Mouse (Mus musculus): ENCODE measurements around the gene Zfp207.
"Not testable (repeated sequence)": the region's sequence is repeated elsewhere in the genome, so short reads cannot be mapped to it uniquely, and the experiment has no call there.

Zfp207 gene

GRCm38 (mm10) chr11:80426029-80426813 lies 43.1 kb downstream of the Zfp207 start:
- not testable (repeated sequence) for DNase-seq (ENCODE audit: low read depth, low spot score); H3K36me3 ChIP-seq (ENCODE audit: control insufficient read depth, insufficient read depth, low read length, poor library complexity, severe bottlenecking)

GRCm38 (mm10) chr11:80428381-80429008 lies 45.4 kb downstream of the Zfp207 start, which contains the start of gene Psmd11:
Psmd11 (plus strand) TSS chr11:80428615.
- DNase-seq (ENCODE audit: low read depth, low spot score), result peak; percentile 97
- no peaks in the 10 kb centered on the region for H3K27me3 ChIP-seq (ENCODE audit: control insufficient read depth, insufficient read depth, low read length, poor library complexity, severe bottlenecking)
- peaks cover 2% of the 10 kb centered on the region; the same call in 1 of the 2 replicates for H3K36me3 ChIP-seq (ENCODE audit: control insufficient read depth, insufficient read depth, low read length, poor library complexity, severe bottlenecking)

More at GRCm38 (mm10) chr11:80426029-80426813, 43.1 kb downstream of the Zfp207 start:
- H3K27me3 ChIP-seq (ENCODE audit: control insufficient read depth, insufficient read depth, low read length, poor library complexity, severe bottlenecking), result not testable (repeated sequence)

GRCm38 (mm10) chr11:80429009-80429475 lies 46.0 kb downstream of the Zfp207 start:
- Histone ChIP-seq H3K36me3 (ENCODE audit: control insufficient read depth, insufficient read depth, low read length, poor library complexity, severe bottlenecking) (peaks cover 2% of the 10 kb centered on the region; the same call in 1 of the 2 replicates), H3K27me3 (ENCODE audit: control insufficient read depth, insufficient read depth, low read length, poor library complexity, severe bottlenecking) (no peaks in the 10 kb centered on the region)
- DNase-seq (ENCODE audit: low read depth, low spot score), result peak; percentile 24

- no peak for DNase-seq (ENCODE audit: low read depth, low spot score)
- Histone ChIP-seq H3K27me3 (ENCODE audit: control insufficient read depth, insufficient read depth, low read length, poor library complexity, severe bottlenecking) (no peaks in the 10 kb centered on the region), H3K36me3 (ENCODE audit: control insufficient read depth, insufficient read depth, low read length, poor library complexity, severe bottlenecking) (peaks cover 2% of the 10 kb centered on the region; the same call in 1 of the 2 replicates)
Measured at GRCm38 (mm10) chr11:80429500-80430166, 46.6 kb downstream of the Zfp207 start.

- DNase-seq (ENCODE audit: low read depth, low spot score), result no peak
- Histone ChIP-seq H3K27me3 (ENCODE audit: control insufficient read depth, insufficient read depth, low read length, poor library complexity, severe bottlenecking) (no peaks in the 10 kb centered on the region), H3K36me3 (ENCODE audit: control insufficient read depth, insufficient read depth, low read length, poor library complexity, severe bottlenecking) (peaks cover 2% of the 10 kb centered on the region; the same call in 1 of the 2 replicates)
Measured at GRCm38 (mm10) chr11:80430366-80430910, 47.4 kb downstream of the Zfp207 start.

GRCm38 (mm10) chr11:80446916-80447315 lies 63.8 kb downstream of the Zfp207 start:
- Histone ChIP-seq H3K27me3 (ENCODE audit: control insufficient read depth, insufficient read depth, low read length, poor library complexity, severe bottlenecking) (no peaks in the 10 kb centered on the region), H3K36me3 (ENCODE audit: control insufficient read depth, insufficient read depth, low read length, poor library complexity, severe bottlenecking) (peaks cover 11% of the 10 kb centered on the region; the same call in 1 of the 2 replicates)
- DNase-seq (ENCODE audit: low read depth, low spot score), result no peak

- Histone ChIP-seq H3K27me3 (ENCODE audit: control insufficient read depth, insufficient read depth, low read length, poor library complexity, severe bottlenecking) (no peaks in the 10 kb centered on the region), H3K36me3 (ENCODE audit: control insufficient read depth, insufficient read depth, low read length, poor library complexity, severe bottlenecking) (peaks cover 10% of the 10 kb centered on the region)
Measured at GRCm38 (mm10) chr11:80449859-80450258, 66.8 kb downstream of the Zfp207 start.

GRCm38 (mm10) chr11:80452242-80452641 lies 69.2 kb downstream of the Zfp207 start:
- DNase-seq (ENCODE audit: low read depth, low spot score), result no peak
- Histone ChIP-seq H3K36me3 (ENCODE audit: control insufficient read depth, insufficient read depth, low read length, poor library complexity, severe bottlenecking) (peaks cover 14% of the 10 kb centered on the region), H3K27me3 (ENCODE audit: control insufficient read depth, insufficient read depth, low read length, poor library complexity, severe bottlenecking) (no peaks in the 10 kb centered on the region)

More at GRCm38 (mm10) chr11:80449859-80450258, 66.8 kb downstream of the Zfp207 start:
- no peak for DNase-seq (ENCODE audit: low read depth, low spot score)

GRCm38 (mm10) chr11:80453198-80453597 lies 70.1 kb downstream of the Zfp207 start:
- H3K36me3 ChIP-seq (ENCODE audit: control insufficient read depth, insufficient read depth, low read length, poor library complexity, severe bottlenecking), result peaks cover 14% of the 10 kb centered on the region
- H3K27me3 ChIP-seq (ENCODE audit: control insufficient read depth, insufficient read depth, low read length, poor library complexity, severe bottlenecking), result no peaks in the 10 kb centered on the region
- DNase-seq (ENCODE audit: low read depth, low spot score), result no peak

Data from splenic B cell, adult 2 months (primary cell).